Mouse (Mus musculus) layer of hippocampus, adult 9-11 months (tissue): ENCODE results near the gene Eva1c.

Source experiments
- DNase-seq: peaks from one replicate; pipeline ENCODE4 v3.0.0; 2022

Gene Eva1c

DNA sequence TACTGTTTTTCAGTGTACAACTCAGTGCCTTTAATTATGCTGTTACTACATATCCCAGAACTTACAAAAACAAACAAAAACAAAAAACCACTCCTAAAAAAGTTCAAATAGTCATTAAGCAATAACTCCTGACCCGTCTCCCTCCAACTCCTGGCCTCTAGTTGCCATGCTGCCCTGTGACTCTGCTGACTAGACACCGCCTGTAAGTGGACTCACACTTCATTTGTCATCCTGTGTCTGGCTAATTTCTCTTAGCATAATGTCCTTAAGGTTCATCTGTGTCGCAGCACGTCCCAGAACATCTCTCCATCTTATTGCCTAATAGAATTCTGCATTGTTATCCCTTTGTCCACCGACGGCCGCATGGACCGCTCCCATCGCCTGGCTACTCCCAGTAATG, 979 bp downstream of the Eva1c start:
- DNase-seq: no peak

DNA sequence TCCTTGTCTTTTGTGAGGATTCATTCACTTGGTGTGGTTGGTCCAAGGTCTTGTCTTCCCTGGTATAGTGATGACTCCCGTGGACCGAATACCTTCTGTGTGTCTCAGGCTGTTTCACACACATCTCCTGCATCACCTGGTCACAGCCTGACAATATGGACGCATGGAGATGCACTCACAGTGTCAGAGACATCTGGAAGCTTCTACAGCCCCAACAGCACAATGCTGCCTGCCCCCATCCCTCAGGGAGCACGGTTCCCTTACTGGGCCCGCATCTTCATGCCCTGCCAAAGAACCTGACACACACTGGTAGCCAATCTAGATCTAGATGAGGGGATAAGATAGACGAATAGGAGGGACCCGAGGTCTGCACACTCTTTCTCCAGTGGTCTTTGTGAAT, 2.6 kb downstream of the Eva1c start:
- no peak for DNase-seq

DNA sequence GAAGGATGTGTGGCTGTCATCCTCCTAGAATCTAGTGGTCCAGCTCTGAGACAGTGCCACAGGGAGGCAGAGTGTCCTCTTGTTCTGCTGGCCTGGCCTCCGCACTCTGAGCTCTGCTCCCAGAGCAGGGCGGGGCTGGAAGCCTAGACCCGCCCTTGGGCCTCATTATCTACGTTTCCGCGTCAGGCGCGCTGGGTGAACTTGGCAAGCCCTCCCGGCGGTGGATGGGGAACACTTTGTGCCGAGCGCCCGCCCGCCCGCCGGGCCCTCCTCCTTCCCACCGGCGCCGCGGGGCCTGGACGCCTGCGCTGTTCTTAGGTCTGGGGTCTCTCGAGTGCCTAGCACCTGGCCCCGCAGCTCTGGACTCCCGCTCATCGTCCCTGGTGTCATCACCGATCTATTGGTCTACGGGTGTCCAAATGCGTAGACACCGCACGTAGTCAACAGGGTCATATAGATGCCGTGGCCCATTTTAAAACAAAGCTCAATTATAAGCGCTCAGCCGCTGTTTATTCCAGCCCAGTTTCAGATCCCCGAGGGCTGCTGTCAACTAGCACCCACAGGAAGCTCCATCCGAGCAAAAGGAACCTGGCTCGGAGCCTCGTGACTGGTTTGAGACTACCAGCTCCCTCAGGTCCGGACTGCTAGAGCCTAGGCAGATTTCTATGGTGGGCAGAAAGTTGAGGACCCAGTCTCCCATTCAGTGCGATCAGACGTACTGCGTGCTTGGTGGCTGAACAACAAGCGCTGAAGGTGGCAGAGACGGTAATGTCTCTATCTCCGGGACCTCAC, 3.6 kb downstream of the Eva1c start:
- DNase-seq: peak; percentile 86

DNA sequence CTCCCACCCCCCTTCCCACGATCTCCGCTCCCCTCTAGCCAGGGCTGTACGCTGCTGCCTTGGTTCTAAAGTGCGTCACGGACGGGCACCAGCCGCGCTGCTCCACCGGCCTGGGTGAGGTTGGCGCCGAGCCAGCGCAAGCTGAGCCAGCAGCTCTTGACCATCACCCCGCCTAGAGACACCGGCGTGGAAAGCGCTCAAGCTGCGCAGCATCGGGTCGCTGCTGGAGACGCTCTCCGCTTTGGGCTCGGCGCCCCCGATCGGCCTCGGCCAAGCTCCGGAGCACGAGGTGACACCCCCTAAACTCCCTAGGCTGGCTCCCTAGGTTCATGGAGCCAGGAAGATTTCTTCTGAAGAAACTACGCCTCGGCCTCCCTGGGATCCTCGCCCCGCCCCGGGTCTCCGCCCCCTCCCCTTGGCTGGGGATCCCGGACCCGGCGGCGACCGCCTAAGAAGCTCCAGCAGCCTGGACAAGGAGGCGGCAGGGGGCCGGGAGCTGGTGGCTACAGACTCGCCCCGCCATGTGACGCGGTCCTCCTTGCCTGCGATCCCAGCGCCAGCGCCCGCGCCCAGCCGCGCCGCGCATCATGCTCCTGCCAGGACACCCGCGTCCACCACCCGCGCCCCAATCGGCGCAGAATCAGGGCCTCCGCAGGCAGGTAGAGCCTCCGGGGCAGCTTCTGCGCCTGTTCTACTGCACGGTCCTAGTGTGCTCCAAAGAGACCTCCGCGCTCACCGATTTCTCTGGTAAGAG, 4.3 kb downstream of the Eva1c start:
- DNase-seq: peak; percentile 55

DNA sequence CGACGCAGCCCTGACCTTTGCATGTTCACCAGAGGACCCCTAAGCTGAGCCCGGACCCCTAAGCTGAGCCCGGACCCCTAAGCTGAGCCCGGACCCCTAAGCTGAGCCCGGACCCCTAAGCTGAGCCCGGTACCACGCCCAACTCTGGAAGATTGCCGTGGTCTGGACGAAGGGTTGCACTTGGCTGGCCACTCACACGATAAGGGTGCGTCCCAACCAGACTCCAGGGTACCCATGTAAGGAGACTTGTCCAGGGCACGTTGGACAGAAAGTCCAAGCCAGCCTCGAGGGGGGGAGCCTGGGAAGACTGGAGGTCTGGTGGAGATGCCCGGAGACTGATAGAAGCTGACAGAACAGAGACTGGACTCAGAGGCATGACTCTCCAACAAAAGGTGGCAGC, 5.2 kb downstream of the Eva1c start:
- no peak for DNase-seq

DNA sequence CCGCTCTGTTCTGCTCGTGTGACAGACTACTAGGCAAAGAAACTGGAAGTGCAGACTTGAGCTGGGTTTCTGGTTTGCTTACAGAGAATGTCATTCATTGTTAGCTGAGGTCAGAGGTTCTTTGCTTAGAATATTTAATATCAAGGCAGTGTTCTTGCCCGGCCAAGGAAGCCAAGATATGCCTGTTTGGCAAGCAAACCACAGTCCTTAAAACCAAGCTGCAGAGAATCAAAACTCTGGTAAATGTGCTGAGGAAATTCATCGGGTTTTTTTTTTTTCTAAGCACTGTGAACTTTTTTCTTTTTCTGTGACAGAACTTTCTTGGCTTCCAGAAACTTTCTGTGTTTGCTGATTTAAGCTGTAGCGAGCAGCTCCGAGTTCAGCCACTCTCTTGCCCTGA, 6.0 kb downstream of the Eva1c start:
- DNase-seq: no peak

DNA sequence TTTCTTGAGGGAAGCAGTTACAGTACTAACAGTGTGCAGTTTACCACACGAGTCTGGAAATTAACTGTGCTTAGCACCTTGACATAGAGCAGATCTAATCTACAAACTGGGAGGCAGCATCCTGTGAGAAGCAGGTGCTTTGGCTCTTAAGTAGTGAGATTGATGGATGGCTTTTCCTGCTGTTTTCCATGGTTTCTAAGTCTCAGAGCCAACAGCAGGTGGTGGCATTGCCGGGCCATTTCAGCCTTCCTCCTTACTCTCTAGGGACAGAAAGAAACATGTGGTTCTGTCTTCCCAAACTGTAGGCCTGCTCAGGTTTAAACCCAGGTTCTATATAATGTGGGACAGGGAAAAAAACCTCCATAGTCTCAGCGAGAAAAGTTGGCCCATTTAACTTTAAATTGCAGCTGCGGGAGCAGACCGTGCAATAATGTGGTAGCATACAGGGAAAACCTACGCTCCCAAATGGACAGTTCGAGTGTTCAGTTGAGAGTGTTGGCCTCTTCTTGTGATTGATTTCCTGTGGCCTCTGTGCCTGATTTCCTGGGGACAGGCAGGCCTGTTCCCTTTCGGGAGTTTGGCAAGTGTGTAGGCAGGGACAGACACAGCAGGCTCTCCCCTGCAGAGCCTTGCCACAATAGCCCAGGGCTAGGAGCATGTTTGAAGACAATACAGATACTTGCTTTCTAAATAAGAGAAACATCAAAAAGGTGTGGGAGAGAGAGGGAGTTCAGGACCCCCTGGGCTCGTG, 6.7 kb downstream of the Eva1c start:
- DNase-seq: no peak

DNA sequence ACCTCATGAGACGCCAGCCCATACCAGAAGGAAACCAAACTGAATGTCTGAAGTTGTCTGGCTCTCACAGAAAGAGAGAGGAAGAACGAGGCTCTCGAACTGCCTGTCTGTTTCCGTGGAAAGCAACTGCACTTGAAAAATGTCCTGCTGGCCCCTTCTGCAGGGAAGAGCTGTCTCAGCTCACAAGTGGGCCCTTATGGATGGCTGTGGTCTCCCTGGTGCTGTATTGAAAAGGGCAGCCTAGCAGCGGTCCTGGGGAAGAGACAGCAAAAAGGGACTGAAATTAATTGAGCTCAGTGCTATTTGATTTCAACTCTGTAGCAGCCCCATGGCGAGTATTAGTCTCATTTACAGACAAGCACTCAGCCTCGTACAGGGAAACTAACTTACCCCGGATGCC, 10.9 kb downstream of the Eva1c start:
- DNase-seq: no peak

DNA sequence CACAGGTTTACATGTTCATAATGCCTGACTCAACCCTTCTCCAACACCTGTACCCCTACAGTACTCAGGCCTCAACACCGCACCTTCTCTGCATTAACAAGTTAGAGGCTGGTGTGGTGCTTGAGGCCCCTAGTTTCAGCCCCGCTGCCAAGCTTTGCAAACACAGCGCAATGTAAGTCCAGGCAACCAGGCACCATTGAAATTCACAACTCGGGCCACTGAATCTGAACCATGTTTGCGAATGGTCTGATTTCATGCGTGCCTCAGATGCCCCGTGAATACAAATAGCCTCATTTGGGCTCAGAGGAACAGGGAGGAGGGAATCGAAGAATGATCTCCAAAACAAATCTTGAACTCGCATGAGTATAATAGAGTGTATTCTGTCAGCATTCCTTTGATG, 15.6 kb downstream of the Eva1c start:
- DNase-seq: no peak

DNA sequence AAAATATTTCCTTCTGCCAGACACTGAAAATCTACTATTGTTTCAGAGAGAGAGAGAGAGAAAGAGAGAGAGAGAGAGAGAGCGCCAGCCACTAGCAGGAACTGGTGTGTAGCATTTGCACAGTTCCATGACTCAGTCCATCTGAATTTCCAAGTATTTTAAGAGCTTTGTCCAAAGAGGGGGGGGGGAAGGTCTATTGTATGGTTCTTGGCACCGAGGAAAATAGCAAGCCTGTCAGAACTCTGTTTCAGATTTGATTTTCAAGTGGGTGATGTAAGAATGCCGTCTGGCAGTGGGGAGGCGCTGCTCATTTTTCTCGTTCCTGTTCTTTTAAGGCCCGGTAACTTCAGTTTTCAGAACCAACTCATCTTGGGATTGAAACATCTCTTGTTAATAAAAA, 18.5 kb downstream of the Eva1c start:
- DNase-seq: no peak

DNA sequence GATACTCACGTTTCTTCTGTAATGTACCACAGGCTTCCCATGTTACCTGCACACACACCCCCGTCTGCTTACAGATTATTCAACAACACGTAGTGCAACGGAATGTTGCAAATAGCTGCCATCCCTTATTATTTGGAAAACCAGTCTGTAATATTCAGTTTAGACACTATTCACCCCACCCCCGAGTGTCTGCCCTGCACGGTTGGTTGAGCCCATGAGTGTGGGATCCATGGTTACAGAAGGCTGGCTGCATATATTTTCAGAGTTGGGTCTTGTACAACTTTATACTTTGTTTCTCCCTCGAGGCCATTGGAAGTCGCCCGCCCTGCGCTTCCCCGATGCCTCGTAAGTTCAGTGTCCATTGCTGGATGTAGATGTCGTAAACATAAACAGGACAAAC, 19.1 kb downstream of the Eva1c start:
- DNase-seq: no peak

DNA sequence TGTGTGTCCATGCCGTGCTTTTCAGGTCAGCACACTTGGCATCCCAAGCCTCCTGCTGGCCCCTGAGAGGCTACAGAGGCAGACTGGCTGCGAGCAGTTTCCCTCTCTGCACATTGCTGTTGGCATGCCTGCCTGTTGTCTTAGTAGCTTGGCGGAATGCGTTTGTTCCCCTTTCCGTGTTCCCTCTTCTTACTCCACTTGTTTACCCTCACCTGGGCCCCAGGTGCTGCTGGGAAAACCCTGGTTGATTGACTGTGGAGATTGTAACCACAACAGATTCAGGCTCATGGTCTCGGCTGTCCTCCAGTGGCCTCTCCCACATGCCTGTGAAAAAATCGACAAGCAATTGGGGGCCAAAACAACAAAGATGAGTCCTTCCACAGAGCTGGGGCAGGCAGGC, 22.2 kb downstream of the Eva1c start:
- DNase-seq: no peak

DNA sequence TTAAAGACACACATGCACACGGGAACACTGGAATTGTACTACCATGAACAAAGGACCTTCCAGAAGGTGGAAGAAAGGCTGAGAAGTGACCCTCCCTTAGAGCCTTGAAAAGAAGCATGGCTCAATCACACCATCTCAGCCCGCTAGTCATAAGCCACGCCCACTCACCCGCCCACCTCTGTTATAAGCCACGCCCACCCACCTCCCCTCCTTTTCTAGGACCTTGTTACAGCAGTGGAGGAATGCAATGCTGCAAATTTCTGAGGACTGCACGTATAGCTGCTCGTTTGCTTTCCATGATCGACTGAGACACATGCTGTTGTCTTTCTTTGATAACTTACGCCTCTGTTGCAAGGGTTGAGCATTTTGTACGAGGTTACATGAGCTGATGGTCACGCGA, 22.7 kb downstream of the Eva1c start:
- no peak for DNase-seq

DNA sequence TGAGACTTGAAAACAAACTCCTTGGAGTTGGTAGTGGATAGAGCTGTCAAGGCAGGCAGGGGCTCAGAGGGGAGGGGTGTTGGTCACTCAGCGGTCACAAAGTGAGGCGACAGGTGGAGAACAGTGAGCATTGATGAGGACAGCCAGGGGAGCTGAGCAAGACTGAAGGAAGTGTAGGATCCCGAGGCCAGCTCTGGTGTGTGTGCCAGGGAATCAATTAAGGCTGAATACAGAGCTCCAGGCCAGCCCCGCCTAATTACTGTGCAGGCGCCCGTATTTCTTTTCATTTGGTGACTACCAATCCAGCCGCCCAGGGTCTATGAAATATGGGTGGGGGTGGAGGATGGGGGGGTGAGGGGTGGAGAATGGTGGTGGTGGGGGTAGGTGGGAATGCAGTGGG, 24.4 kb downstream of the Eva1c start:
- no peak for DNase-seq

DNA sequence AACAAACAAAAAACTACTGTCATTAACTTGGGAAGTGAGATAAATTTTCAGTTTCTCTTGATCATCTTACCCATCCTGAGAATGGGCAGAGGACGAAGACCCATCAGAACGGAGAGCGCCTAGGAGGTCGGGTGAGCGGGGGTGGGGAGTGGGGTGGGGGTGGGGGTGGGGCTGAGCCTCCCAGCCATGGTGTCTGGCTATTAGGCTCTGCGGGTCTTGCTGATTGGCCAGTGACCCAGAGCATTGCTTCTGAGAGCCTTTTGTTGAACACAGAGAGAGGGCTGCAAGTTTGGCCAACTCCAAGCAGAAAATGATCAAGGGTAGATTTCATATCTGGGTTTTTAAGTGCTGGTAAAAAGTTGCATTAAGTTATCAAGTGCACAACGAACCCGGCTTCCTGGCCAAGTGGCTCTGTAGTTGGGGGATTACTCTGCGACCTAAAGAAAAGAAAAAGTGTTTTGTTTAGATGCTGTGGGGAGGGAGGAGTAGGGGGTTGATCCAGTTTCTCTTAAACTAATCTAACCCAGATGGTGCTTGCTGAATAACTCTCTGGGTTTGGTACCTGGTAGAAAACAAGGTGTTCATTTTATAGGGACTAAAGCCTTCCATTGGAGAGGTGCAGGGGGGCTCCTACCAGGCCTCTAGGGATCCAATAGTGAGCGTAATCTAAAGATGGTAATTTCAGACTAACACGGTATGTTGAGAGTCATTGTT, 25.3 kb downstream of the Eva1c start:
- DNase-seq: no peak

DNA sequence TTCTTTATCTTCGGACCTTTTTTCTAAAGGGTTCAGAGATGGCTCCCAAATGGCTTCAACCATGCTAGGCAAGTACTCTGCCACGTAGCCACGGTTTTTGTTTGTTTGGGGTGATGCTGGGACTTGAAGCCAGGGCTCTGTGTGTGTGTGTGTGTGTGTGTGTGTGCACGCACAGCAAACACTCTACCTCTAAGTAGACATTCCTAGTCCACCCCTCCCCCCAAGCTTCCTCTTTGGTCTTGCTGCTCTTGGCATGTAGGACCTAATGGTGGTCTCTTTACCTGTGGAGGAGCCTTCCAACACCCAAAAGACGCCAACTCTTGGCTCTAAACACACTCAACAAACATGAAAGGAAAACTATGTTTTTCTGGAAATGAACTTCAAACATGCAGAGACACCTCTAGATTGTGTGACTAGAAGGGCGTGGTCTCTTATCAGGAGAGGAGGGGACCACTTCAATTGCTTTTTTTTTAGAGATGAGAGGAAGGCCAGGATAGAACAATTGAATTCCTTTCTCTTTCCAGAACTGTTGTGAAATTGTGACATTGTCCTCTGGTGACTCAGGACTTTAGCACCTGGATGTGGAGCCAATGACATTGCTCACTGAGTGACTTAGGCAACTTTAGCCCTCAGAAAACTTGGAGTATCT, 30.2 kb downstream of the Eva1c start:
- DNase-seq: no peak

DNA sequence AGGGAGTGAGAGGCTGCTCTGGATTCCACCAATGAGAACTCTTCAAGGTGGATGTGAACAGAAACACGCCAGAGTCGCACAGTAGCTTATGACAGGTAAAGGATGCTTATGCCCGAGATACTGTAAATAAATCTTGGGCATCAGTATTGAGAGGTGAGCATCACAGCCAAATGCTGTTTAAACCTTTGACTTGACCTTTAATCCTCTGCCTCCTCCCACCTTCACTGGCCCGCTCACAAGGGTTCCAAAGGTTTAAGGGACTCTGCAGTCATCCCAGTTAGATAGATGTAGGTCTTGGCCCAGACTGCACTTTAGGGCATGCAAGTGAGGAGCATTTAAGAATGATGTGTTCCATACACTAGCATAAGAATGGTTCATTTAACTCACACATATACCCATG, 31.7 kb downstream of the Eva1c start:
- no peak for DNase-seq

DNA sequence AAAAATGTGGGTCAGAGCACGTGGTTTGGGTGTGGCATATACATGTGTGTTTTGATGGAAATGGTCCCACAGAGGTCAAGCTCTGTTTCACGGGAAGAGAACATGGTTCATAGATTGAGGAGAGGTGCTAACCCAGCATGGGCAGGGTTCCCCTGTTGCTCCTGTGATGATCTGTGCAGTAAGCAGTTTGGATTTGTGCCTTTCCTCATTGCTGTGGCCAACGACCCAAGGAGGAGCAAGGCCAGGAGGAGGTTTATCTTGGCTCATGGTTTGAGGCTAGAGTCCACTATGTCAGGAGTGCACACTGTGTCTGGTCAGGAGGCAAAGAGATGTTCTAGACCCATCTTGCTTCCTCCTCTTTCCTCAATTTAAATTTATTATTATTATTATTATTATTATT, 36.5 kb downstream of the Eva1c start:
- DNase-seq: no peak

DNA sequence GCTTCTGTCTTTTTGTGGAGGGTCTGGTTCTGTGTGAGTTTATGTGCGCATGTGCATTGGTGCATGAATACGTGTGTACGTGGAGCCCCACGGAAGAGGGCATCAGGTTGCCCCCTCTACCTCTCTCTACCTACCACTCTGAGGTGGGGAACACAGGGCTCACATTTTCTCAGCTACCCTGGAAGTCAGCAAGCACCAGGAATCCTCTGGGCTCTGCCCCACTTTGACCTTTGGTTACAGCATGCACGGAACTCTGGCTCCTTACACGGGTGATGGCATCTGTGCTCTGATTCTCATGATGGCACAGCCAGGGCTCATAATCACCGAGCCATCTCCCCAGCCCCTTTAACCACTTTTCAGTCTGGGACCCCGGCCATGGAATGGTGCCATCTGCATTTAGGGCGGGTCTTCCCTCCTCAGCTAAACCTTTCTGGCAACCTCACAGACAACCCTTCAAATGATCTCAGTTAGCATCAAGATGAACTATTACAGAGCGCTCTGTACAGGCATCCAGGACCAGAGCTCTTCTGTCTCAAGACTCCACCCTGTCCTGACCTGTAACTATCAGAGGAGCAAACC, 37.0 kb downstream of the Eva1c start:
- no peak for DNase-seq

DNA sequence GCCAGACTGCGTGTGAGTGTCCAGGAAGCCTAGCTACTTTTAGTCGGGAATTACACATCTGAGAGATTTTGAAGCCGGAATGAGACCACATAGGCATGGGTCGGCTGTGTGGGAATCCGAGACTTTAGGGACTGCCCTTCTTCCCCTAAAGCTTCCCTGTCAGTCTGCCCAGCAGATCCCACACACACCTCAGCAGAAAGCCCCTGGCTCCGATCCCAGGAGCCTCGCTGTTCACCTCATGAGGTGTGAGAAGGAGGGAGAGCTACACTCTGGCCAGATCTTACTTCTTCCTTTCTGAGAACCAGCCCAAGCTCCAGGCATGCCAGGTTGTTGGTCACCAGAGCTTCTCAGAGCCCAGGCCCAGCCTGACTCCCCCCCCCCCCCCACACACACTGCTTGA, 38.2 kb downstream of the Eva1c start:
- no peak for DNase-seq

DNA sequence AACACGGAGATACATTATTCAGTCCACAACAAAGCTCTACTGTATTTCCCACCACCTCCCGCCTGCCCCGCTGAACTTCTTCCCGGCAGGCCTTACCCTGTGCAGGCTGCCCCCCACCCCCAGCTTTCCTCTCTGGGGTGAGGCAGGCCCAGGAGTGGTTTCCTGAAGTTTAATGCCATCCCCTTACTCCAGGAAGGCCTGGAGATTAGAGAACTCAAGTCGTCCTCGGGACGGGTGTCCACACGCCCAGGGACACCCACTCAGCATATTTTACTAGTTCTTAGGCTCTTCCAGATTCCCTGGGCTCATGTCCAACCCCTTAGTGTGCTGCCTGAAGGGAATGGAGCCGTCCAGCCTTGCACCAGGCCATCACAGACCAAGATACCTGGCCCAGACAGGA, 39.1 kb downstream of the Eva1c start:
- no peak for DNase-seq

DNA sequence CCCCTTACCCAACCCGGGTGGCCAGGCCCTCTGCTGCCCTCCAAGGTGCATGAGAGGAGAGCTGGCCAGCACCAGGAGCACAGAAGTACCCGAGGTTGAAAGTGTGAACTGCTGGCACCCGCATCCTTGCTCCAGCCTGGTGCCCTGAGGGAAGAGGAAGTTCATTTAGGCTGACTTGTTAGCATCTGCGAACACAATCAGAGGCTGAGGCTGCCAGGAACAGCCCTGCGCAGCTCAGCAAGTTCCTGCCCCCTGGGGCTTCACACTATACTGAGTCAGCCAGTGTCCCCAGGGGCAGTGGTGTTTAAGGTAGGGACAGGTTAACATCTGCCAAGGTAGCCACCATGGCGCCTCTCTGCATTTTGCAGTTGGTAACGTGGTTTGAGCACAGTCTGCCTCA, 41.6 kb downstream of the Eva1c start:
- no peak for DNase-seq
